Mouse (Mus musculus): ENCODE measurements around the gene Myo5c.

Gene Myo5c

DNA sequence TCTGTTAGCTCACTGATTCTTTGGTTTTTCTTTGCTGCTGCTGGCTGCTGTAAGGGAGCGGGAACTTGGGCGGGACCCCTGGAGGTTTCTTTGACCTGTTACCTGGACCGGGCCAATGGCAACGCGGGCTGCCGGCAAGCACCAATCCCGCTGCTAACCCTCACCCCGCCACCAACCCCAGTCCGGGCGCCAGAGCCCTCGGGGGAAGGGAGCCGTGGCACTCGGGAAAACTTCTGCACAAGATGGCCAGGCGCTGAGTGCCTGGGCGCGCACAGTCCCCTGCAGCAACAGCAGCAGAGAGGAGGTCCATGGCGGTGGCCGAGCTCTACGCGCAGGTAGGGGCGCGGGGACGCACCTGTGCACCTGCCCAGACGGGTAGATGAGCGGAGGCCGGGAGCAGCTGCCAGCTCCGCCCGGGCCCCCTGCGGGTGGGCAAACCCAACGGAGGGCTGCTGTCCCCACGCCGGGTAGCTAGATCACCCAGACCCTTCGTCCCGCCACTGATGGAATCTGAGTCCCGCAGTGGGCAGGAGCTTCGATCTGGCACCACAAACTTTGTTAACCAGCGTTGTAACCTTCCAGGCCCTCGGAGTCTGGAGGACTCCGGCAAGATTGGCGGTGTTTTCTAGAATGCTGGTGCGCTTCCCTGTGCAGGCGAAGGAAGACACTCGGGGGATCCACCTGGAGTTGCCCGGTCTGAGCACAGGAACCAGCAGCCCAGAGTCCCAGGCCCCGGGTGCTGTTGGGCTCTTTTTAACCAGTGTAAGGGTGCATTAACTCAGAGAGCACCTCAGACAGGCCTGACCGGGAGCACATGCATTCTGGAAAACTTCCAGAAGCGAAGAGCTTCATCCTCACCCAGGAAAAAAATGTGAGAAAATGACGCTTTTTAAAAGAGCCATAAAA lies at the start of gene Myo5c:
TSS of gene Myo5c (plus strand) at position 180 of the 906 bp plus-strand sequence.
- no peak for DNase-seq (ENCODE audit: low spot score in 2 of 2)

DNA sequence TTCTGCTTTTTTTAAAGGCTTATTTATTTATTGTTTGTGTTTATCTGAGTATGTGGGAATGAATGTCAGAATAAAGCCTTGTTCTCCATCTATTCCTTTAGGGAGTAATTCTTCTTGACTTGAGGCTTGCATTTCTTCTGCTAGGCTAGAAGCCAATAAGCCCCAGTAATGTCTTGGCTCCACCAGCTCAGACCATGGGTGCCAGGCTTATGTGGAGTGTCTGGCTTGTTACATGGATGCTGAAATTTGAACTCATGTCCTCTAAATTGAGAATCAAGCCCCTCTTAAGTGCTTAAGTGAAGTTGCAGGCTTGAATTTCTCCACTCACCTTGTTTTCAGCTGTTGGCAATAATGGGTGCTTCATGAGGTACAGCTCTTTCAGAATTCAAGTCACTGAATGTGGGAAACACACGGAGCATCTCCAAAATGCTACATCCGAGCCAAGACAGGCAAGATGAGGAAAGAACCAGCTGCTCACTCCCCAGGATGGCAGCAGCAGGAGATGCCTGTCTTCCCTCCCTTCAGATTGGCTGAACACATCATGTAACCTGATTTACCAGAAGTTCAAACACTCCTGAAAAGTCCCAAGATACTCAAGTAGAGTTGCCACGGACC lies 44.1 kb upstream of the Myo5c start:
- no peak for DNase-seq (ENCODE audit: low spot score in 2 of 2)

DNA sequence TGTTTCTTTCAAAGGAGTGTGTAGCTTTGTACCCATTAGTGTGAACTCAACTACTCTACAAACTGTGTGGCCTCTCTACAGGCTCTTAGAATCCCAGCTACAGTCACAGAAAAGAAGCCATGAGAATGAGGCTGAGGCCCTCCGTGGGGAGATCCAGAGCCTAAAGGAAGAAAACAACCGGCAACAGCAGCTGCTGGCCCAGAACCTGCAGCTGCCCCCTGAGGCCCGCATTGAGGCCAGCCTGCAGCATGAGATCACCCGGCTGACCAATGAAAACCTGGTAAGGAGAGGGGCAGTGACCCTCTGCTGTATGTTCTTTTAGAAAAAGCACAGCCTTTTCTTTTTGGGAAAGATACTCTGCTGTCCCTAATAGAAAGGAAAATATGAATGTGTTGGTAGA lies 38.0 kb upstream of the Myo5c start:
- no peak for DNase-seq (ENCODE audit: low spot score in 2 of 2)

DNA sequence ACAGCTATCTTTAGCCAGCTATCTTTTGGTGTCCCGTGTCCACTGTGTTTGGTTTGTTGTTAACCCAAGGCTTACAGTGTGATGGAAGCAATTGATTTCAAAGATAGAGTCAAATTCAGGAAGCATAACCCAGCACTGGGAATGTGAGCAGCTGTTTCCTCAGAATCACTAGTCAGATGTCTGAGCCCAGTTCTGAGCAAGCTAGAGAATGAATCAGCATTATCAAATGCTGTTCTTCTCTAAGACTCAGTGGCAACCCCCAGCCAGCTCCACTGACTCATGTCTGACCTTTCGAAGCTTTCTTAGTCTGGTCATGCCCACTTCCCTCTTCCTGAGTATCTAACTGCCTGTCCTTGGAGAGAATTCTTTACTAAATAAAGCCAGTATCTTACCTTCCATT lies 35.5 kb upstream of the Myo5c start:
- DNase-seq (ENCODE audit: low spot score in 2 of 2): no peak

DNA sequence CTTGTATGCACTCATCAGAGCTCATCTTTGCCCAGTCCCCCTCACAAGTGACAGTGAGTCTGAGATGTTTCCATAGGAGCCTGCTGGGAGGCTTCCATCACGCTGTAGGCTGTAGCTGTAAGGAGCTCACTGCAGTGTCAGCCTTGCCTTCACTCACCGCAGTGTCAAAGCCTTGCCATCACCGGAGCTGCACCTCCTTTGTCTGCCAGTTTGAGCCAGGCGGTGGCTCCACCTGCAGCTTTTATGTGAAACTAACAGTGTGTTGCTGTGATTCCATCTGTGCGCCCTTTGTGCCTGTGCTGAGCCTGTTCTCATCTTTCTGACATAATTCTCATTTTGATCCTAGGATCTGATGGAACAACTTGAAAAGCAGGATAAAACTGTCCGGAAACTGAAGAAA lies 34.5 kb upstream of the Myo5c start:
- peak in 1 of 2 experiments; percentile 29 for DNase-seq (ENCODE audit: low spot score in 2 of 2)

DNA sequence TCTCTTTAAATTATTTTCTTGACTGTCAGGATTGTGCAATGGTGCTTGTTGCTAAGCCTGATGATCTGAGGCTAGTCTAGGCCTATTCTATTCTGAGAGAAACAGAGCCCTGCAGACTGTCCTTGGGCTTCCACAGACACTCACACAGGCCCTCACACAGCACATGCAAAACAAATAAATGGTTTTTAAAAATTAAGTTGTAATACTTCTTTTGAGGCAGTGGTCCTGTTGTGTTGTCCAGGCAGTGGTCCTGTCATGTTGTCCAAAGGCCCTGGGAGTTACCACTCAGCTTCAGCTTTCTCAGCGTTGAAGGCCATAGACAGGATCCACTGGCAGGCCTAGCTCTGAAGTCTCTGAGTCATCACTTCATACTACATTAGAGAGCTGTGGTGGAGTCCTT lies 30.3 kb upstream of the Myo5c start:
- DNase-seq (ENCODE audit: low spot score in 2 of 2): no peak

DNA sequence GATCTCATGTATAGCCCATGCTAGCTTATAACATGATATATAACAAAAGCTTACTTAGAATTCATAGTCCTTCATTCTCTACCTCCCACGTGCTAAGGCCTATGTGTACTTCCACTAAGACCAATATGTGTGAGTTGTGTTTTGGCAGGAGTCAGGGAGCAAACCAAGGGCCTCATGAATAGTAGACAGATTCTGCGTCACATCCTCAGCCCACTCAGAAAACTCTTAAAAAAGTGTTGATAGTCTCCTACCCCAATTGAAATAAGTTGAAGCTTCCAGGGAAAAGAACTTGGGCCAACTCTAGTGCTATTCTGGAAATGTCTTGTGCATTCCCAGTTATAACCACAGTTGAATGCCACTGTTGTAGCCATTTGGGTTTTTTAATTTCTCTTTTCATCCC lies 29.8 kb upstream of the Myo5c start:
- no peak for DNase-seq (ENCODE audit: low spot score in 2 of 2)

DNA sequence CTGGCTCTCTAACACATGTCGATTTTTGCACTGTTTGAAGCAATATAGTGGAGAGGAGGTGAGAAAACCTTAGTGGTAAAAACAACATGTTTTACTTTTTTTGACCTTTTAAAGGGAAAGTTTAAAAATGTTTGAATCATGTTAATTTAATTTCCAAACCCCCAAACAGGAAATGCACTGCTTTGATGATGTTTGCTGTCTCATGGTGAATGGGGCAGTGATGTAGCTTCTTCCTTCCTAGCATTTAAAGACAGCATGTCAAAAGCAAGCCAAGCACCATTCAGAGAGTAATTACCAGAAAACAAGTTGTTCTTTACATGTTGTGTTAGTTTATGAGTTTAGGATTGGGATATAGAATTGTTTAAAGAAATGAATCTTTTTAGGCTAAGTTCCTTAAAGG lies 22.6 kb upstream of the Myo5c start:
- no peak for DNase-seq (ENCODE audit: low spot score in 2 of 2)

DNA sequence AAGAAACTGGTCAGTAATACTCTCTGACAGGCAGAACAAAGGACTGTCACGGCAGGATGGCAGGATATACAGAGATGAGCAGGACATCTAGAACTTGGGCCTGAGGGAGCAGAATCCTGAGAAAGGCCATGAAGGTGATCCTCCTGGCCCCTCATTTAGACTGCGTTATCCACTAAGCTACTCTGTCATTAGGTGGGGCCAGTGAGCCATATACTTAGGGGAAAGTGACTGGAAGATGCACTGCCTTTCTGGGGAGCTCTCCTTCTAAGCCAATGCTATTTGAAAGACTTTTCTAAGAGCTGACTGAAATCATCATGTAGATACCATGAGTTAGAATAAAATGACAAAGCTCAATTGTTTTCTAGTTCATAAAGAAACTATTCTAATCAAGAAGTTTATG lies 21.6 kb upstream of the Myo5c start:
- no peak for DNase-seq (ENCODE audit: low spot score in 2 of 2)

DNA sequence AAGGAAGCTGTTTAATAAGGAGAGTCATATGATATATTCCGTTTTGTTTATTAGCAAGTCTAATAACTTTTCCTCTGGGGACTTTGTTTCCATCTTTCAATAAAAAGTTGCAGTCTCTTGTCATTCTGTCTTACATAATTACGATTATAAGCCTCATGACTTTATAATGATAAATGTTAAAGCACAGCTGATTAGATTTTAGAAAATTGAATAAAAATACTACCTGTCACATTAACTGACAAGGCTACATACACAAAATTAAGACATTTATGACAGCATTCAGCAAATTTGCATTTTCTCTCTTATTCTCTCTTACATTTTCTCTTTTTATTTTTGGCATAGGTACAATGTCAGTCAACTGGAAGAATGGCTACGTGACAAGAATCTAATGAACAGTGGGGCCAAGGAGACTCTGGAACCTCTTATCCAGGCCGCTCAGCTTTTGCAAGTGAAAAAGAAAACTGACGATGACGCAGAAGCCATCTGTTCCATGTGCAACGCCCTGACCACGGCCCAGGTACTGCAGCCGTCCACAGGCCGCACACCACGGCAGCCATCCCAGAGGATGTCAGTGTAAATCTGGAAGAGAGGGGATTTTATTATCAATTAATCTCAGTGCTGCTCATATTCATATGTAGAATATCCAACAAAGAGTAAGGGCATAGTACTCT lies 16.9 kb upstream of the Myo5c start:
- no peak for DNase-seq (ENCODE audit: low spot score in 2 of 2)

DNA sequence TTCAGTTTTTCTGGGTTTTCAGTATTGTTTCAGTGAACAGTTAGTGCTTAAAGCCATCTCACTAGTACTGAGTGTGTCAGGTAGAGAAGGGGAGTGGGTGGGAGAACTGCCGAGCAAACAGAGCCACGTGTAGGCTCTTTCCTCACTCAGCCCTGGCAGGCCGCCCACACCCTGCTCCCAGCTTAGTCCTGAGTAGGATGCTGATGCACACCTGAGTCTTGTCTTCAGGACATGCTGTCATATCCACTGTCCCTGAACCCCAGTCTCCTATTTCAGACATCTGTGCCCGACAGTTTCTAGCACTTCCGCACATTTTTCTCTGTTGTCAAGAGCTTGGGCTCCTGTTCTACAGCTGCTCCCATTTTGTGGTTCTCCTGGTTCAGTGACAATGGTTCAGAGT lies 11.9 kb upstream of the Myo5c start:
- DNase-seq (ENCODE audit: low spot score in 2 of 2): no peak

DNA sequence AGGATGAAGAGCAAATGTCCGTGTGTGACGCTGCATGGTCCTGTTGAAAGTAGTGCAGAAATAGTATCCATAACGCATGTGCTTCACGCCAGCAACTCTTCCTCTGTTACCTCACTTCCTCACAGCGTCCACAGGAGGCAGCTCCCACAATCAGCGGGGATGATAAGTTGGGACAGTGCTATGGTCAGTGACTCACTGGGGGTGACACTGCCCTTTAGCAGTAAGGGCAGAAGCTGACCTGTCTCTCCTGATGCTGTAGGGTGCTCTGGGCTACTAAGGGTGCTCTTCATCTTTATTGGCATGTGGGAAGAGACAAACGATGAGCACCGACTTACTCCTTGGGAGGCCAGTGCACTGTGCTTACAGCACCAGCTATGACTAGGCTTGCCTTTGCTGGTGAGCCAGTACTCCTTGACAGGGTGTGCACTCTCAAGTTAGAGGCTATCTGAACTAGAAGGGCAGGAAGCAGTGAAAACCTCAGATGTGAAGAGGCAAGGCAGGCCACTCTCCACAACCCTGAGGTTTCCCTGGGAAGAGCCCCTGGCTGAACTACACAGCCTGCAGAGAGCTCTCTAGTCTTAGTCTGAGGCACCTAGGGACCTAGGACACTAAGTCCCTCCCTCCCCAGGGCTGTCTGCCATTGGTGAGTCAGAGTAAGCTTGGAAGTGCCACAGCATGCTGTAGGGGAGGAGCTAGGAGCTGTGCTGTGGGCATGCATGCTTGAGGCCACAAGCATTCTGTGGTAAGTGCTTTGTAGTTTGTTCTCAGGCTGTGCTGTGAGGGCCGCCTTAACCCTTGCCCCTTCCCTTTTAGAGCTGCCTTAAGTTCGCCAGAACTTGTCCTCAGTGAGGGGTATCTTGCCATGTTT lies 10.2 kb upstream of the Myo5c start:
- no peak for DNase-seq (ENCODE audit: low spot score in 2 of 2)

DNA sequence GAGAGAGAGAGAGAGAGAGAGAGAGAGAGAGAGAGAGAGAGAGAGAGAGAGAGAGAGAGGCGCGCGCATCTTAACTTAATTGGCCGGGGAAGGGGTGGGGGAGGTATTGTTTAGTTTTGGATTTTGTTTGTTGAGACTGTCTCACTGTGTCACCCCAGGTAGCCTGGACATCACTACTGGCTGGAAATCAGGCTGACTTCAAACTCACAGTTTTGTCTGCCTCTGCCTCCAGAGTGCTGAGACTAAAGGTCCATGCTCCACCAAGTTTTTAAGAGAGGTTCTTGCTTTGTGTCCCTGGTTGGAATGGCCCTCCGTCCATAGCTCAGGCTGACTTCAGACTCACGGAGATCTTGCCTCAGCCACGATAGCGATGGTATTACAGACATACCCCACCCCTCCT lies 1.0 kb downstream of the Myo5c start:
- no peak for DNase-seq (ENCODE audit: low spot score in 2 of 2)

DNA sequence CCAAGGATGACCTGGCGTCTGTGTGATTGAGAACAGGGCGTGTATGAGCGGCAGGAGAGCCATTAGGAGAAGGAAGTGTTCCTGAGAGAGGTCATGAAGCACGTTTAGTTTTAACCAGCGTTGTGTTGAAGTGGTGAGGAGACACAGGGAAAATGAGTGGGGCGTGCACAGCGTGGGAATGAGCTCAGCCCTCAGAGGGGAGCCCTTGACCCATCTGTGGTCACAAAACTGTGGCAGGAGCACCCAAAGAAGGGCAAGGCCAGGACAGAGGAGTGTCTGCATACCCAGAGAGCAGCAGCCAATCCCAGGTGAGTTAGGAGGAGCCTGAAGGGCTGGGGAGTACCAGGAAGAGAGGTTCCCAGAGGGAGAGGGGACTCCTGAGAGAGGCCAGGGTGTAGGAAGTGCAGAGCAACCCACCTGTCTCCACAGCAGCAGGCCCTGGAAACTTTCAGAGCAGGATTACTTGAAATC lies 2.5 kb downstream of the Myo5c start:
- DNase-seq (ENCODE audit: low spot score in 2 of 2): no peak

DNA sequence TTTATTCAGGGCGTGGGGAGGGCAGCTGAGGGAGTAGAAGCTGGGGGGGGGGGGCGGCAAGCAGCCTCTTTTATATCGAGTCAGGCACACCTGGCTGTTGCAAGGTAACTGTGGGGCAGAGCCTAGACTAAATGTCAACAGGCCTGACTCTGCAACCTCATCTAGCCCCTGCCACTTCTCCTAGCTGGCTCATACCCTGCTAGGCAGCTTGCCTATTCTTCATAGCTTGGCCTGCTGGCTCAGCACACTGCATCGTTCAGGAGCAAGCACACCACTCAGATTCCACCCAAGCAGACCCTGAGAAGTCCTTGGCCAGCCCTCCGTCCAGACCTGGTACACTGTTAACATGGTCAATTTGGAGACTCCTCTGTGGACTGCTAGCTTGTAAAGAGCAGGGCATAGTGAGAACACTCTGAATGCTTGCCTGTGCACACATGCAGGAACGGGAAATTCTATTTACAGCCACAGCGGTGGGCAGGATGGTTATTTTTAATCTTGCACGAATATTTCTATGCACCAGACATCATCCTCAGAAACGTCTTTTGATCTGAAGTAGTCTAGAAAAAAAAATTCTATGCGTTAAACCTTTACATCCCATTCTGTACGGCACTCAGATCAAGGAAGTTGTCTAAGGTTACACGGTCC lies 3.3 kb downstream of the Myo5c start:
- no peak for DNase-seq (ENCODE audit: low spot score in 2 of 2)

DNA sequence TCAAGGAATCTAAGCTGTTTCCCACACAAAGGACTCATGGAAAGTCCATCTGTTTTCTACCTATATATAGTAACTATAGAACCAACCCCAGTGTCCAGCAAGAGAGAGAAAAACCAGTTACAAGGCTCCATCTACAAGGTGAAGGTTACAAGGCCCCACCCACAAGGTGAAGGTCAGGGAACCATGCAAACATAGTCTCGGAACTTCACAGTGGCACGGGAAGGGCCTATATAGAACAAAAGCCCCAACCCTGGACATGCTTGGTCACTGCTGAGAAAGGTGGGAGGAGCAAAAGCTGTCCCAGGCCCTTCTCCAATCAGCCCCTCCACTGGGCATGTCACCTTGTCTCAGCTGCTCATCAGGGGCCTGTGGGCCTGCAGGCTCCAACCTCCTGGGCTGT lies 3.9 kb downstream of the Myo5c start:
- DNase-seq (ENCODE audit: low spot score in 2 of 2): no peak

DNA sequence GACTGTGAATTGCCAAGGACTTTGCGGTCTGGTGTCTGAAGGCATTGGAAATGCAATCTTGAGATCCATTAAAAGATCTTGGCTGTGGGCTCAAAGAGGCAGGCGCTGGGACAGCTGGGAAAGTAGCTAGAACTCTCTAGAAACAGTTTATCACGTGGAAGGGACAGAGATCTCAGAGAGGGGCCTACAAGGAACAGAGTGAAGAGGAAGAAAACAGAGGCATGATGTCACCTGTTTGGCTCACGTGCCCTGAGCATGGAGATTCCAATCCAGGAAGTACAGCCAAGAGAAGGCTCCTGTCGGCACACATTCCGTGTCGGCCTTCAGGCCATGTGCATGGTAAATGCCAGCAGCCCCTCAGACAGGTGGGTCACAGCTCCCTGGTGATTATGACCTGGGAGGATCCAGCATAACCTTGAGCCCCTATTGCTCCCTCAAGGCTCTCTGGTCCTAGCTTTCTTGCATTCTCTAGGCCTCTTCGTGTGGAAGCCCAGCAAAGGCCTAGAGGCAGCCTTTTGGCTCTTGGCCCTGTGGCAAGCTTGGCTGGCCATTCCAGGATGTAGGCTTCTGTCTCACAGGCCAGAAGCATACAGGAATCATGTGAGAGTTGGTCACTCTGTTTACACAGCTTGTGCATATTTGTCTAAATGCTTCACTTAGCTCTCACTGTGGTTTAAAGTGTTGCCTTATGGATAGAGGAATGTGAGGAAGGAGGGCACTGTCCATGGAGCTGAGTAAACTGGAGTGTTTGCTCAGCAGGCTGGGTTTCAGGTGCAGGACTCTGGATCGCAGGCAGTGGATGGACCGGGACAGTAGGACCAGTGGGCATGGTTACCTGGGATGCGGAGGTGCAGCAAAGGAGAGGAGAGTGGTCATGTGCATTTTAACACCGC lies 4.8 kb downstream of the Myo5c start:
- no peak for DNase-seq (ENCODE audit: low spot score in 2 of 2)

DNA sequence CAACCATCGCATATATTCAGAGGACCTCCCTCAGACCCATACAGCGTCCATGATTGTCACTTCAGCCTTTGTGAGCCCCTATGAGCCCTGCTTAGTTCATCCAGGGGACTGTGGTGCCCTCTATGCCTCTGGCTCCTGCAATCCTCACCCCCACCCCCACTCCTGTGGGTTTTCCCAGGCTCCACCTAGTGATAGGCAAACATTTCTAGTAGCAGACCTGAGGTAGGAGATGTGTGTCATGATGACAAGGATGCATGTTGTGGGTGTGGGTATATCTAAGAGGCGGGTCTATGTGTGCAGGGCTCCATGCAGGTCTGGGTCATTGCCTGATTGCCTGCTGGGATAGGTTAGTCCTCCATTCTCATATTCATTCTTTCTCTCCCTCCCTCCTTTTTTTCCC lies 6.4 kb downstream of the Myo5c start:
- DNase-seq (ENCODE audit: low spot score in 2 of 2): no peak

DNA sequence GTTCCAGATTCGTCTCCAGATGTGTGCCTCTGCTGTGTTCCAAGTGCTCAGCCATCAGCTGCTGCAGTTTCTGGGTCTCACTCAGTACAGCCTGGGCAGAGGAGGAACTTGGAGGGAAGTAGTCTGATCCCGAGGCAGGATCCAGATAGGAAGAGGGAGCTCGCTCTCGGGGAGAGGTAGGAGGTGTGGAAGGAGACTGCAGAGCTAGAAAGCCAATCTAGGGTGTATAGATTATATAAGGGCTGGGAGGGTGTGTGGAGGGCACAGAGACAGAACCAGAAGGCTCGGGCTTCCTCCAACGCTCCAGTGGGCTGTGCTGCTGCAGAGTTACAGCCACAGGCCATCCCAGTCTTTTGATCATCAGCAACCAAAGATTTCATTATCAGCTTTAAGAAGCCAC lies 11.2 kb downstream of the Myo5c start:
- no peak for DNase-seq (ENCODE audit: low spot score in 2 of 2)

DNA sequence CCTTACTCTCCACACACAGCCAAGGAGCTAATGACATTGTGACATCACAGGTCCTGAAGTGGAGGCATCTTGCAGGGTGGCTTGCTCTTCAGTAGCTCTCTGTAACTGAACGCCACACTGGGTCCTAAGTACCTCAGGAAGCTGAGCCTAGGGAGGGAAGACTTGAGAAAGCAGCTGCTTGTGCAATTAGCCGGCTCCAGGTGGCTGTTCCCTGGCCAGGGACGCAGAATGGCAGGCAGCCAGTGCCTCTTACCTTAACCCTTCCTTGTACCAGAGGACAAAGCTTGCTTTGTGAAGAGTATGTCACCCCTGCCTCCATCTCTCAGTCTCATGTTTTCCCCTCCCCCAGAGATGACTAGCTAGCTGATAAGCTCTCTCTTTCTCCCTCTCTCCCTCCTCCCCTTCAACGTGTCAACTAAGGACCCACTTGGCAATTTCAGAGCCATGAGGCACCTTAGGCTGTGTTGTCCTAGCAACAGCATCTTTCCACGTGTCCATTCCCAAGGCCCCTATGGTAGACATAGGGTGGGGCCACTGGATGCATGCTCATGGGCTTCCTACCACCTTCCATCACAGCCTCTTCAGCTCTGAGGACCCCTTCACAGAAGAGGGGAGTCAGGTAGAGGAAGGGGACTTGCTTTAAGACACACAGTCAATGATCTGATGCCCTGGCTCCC lies 12.0 kb downstream of the Myo5c start:
- DNase-seq (ENCODE audit: low spot score in 2 of 2): peak in 1 of 2 experiments; percentile 42

All from cerebellum, postnatal 4 days (tissue).